Mouse (Mus musculus) v-Abl transformed pro-B cells (cell line): ENCODE data around the gene Idh2.
"Not testable (repeated sequence)": the region's sequence is repeated elsewhere in the genome, so short reads cannot be mapped to it uniquely, and the experiment has no call there.

ENCODE experiments used
- in situ Hi-C, 2 experiments: fragments of 400-800 bp; cut with MboI; formaldehyde crosslinking; loops; one replicate each; pipeline ENCODE4 v1.15.1; 2025; ENCODE audit not compliant: unreplicated experiment in 2 of 2

Gene Idh2

DNA sequence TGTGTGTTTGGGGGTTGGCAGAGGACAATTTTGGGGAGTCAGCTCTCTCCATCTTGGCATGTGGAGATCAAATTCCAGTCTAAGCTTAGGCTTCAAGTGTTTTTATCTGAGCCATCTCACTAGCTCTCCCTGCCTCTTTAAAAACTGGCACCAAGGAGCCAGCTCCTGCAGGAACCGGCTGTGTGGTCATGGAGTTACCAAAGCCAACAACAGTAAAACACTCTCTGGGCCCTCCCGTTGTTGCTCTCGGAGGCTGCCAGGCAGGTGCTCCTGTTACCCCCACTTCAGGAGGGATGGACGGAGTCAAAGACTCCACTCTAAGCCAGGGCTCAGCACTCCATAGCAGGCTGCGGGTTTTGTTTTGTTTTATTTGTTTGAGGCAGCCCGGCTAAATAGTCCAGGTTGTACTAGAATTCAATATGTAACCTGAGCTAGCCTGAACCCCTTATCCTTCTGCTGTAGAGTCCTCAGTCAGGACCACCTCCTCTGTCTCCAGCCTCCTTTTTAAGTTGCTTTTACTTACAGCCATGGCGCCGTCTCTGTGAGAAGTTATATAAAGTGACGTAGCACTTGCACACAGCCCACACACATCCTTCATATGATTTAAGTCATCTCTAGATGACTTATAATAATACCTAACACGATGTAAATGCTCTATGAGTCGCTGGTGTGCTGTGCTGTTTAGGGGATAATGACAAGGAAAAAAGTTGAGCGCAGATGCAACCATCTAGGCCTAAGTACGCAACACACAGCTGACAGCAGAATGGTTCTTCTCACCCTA lies 48.3 kb downstream of the Idh2 start:
- in situ Hi-C loops, result no loop called here

DNA sequence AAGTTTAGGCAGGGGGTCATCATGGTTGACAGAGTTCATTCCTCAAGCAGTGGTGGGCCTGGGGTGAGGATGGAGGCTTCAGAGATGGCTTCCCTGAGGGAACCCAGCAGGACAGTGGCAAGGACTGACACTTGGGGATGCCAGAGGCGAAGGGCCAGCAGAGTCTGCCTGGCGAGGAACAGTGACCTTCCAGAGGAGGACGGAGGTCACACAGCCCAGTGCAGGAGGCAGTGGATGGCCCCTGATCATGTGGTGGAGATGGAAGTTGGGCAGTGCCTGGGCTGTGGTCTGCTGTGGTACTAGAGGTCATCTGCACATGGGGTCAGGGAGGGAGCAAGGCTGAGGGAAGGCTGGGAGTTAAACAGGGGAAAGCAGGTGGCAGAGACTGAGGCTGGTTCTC lies 49.9 kb downstream of the Idh2 start:
- in situ Hi-C loops, result no loop called here

- in situ Hi-C loops, result no loop called here
Measured at GRCm38 (mm10) chr7:80063902-80064736, 51.1 kb downstream of the Idh2 start.

DNA sequence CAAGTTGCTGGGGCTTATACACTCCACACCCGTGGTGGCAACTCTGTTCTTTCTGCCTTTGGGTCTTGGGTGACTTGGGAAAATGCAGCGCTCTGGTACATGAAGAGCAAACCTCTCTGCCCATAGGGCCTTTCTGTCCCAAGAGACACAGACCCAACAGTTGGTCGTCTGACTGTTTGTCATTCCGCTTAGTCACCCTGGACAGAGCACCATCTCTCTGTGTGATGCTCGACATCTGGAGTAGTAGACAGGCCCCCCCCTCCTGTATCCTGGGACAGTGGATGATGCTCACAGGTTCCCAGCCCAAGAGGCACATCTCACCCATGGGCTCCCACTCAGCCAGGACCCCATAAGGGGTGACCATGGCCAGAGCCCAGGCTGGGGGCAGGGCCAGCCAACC lies 51.9 kb downstream of the Idh2 start:
- in situ Hi-C loops, result no loop called here

GRCm38 (mm10) chr7:80062083-80062826 lies 52.9 kb downstream of the Idh2 start:
- in situ Hi-C loops, result no loop called here

- in situ Hi-C loops, result no loop called here
Measured at GRCm38 (mm10) chr7:80060012-80060778, 55.0 kb downstream of the Idh2 start.

DNA sequence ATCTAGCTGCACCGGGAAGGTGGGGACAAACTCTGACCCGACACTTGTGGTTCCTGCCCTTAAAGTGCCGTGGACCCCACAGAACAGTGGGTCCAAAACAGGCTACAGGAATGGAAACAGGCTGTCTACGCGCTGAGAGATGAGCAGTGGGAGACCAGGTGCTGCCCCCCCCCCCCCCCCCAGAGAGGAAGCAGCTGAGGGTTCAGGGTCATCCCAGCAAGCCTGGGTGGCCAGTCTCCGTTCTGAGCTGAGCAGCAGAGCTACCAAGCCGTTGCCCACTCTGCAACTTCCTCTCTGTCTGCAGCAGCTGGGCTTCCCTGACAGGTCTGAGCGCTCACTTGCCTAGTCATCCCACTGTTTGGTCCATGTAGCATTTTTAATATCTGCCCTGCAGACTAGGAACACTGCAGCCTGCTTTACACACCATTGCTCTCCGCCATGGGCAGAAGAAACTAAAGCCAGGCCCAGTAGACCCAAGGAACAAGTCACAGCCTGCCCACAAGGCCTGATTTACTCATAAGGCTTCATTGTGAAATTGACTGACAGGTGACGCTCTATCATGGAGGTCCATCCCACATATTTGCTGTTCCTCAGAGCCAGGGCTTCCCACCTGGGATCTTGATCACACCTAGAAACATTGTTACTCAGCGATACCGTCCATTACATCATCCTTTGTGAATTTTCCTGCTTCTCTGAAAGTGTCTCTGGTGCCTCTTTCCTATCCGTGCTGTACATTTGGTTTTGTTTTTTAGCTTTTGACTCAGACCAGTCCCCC lies 55.9 kb downstream of the Idh2 start:
- in situ Hi-C loops, result no loop called here

DNA sequence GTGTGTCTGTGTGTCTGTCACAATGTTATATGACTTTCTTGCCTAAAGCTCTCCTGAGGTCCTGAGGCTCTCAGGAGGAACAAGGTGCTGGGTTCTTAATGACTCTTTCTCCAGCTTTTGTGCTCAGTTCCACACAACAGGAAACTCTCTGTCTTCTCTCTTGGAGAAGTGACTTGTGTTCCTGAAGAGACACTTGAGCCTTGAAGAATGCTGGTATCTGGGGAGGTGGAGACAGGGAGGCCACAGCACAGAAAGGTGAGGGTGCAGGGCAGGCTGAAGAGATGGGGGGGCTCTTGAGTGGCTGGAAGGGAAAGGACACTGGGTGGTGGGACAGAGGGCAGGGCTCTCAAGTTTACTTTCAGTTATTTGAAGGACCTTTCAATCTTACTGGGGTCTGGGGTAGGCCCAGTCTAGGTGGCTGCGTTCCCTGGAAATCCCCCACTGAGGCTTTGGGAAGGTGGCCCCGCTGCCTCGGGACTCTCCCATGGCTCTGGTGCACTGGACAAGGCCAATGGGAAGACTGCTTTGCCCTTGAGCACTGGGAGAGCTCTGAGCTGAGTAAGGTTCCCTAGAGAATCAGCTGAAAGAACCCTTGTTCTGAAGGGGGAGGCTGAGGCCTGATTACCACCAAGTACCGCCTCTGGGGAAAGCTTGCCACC lies 56.7 kb downstream of the Idh2 start:
- in situ Hi-C loops, result no loop called here

DNA sequence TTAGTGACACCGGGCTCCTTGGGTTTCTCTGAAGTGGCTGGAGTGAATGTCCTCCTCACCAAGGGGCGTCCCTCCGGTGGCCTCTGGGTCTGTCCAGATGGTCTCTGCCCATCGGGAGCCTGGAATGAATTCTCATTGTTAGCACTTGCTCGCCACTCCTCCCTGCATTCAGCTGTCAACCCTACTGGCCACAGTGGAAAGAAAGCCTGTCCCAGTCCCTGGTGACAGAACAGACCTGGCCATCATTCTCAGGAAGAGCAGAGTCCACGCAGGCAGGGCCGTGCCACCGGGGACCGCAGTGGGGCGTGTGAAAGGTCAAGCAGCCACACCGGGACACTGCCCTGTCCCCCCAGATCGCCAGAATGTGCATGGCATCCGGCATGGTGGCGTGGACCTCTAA lies 57.4 kb downstream of the Idh2 start:
- in situ Hi-C loops, result no loop called here

DNA sequence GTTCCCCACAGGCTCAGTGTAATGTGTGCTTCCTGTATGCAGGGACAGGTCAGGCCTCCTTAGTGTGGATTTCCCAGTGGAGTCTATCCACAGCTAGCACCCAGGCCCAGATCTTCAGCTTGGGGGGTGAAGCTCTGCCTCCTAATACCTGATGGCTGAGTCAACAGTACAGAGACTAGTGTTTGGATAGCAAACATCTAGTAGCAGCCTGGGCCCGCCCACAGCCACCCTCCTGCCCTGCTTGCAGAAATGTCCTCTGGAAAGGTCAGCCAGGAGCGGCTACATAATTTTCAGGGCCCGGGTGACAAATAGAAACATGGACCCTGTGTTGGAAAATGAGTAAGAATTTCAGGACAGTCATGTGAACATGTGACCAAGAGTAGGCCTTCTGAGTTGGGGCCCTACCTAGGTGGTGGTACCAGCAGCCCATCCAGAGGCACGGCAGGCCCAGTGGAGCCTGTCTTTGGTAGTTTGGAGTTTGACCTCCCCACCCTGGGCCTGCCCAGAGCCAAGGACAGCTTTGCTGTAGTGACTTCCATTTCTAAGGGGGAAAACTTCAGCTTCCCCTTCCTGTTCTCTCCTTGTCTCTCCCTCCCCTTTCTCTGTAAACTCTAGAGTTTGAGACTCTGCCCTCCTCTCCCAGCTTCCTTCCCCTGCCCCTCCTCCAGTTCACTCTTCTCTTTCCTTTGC lies 58.0 kb downstream of the Idh2 start:
- in situ Hi-C loops, result no loop called here

- in situ Hi-C loops, result no loop called here
Measured at GRCm38 (mm10) chr7:80055781-80056180, 59.4 kb downstream of the Idh2 start.

DNA sequence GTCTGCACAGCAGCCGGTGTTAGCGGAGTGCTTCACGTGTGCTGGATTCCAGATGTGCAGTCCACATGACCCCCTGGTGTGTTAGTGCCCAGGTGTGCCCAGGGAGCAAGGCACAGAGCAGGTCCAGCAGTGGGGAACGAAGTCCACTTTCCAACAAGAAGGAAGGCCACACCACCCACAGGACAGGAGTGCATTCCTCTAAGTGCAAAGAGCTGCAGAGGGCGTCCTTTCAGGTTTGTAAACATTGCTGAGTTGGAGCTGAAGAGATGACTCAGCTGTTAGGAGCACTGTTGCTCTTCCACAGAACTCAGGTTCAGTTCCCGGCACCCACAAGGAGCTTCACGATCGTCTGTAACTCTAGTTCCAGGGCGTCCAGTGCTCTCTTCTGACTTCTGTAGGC lies 62.0 kb downstream of the Idh2 start:
- in situ Hi-C loops, result no loop called here

- in situ Hi-C loops, result no loop called here
Measured at GRCm38 (mm10) chr7:80052261-80052660, 62.9 kb downstream of the Idh2 start.

GRCm38 (mm10) chr7:80051835-80052234 lies 63.4 kb downstream of the Idh2 start:
- in situ Hi-C loops, result no loop called here

DNA sequence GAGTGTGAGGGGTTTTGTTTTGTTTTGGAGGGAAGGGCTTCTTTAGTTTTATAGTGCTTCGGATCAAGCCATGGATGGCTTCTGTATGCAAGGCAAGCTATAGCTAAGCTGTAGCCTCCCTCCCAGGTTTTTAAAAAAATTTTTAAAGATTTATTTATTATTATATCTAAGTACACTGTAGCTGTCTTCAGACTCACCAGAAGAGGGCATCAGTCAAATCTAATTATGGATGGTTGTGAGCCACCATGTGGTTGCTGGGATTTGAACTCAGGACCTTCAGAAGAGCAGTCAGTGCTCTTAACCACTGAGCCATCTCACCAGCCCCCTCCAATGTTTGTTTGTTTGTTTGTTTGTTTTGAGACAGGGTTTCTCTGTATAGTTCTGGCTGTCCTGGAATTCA lies 64.8 kb downstream of the Idh2 start:
- in situ Hi-C loops, result not testable (repeated sequence)

- in situ Hi-C loops, result no loop called here
Measured at GRCm38 (mm10) chr7:80049746-80050145, 65.4 kb downstream of the Idh2 start.

DNA sequence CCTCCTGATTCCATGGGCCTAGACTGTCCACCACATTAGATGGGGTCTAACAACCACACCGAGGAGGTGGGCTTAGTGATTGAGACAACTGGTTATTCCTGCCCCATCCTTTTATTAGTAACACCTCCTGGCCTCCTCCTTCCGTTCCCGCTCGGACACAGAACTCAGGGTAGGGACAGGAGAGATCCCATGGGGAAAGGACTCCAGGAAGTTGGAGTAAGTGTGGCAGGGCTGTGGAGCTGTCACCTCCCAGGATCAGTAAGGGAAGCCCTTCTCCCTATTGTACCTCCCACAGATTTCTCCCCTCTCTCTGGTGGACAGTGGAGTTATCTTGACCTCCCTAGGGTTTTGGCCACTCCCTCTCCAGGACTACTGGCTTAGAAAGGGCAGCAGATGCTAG lies 68.2 kb downstream of the Idh2 start:
- in situ Hi-C loops, result no loop called here
